Mouse (Mus musculus) limb, embryonic 12.5 days (tissue): ENCODE measurements around the gene Bmpr1a. TPM values are rescaled to one million over a fixed set of nuclear protein-coding genes. Genes with fewer than 3 reads are reported as not detected.

Experiments used
- ATAC-seq: fragments of 200-750 bp; cut with Nextera tagmentation; 2 replicates; pipeline ENCODE4 v1.8.0; 2017; ENCODE audit warnings: low read depth, moderate TSS enrichment; ENCODE audit not compliant: insufficient number of reproducible peaks, insufficient read depth, low FRiP score, low TSS enrichment
- H3K27ac ChIP-seq: fragments of 300-500 bp; sonication (generic); 2 replicates; pipeline ENCODE4 v1.5.1; 2016; ENCODE audit warnings: mild to moderate bottlenecking, moderate library complexity
- H3K27me3 ChIP-seq: fragments of 300-500 bp; sonication (generic); 2 replicates; pipeline ENCODE4 v1.6.1; 2016; ENCODE audit warnings: mild to moderate bottlenecking, moderate library complexity
- H3K36me3 ChIP-seq: fragments of 300-500 bp; sonication (generic); 2 replicates; pipeline ENCODE4 v1.6.1; 2016; ENCODE audit warnings: mild to moderate bottlenecking, moderate library complexity
- H3K4me1 ChIP-seq: fragments of 300-500 bp; sonication (generic); replicated peaks from 2 replicates; pipeline ENCODE4 v1.6.1; 2016
- H3K4me2 ChIP-seq: fragments of 300-500 bp; sonication (generic); 2 replicates; pipeline ENCODE4 v1.6.1; 2016; ENCODE audit warnings: mild to moderate bottlenecking, moderate library complexity
- H3K4me3 ChIP-seq: fragments of 300-500 bp; sonication (generic); replicated peaks from 2 replicates; pipeline ENCODE4 v1.5.1; 2016; ENCODE audit warnings: mild to moderate bottlenecking
- H3K9ac ChIP-seq: fragments of 300-500 bp; sonication (generic); replicated peaks from 2 replicates; pipeline ENCODE4 v1.6.1; 2016; ENCODE audit warnings: mild to moderate bottlenecking, moderate library complexity
- H3K9me3 ChIP-seq: fragments of 300-500 bp; sonication (generic); 2 replicates; pipeline ENCODE4 v1.6.1; 2016; ENCODE audit warnings: mild to moderate bottlenecking, moderate library complexity
- WGBS: fragments of 180-500 bp; shearing (Covaris S2); methylation state at CpG from one replicate; pipeline ENCODE4 v1.1.7; 2016; 5-methylcytosine and 5-hydroxymethylcytosine counted together
- polyA plus RNA-seq: library from polyadenylated mRNA; unstranded; fragments of >200 nt; fragmentation: Nextera tagmentation; extraction: Ambion mirVana; gene quantifications from 2 replicates; pipeline ENCODE4 v1.2.1, GENCODE M21; 2016

Gene Bmpr1a
- polyA plus RNA-seq = 67.4 and 74.3 TPM in 2 replicates

GRCm38 (mm10) chr14:34503325-34503647, at the start of gene Bmpr1a:
Bmpr1a (minus strand) TSS chr14:34503341.
- 6% methylated on average over 15 of the region's 15 CpGs for whole genome bisulfite sequencing
- peak within 1 kb of the TSS; percentile 88 for H3K4me3 ChIP-seq
- no peaks in the 10 kb centered on the region for H3K27me3 ChIP-seq
- H3K4me2 ChIP-seq = peak within 1 kb of the TSS; percentile 65
- peak within 1 kb of the TSS; percentile 99 for H3K27ac ChIP-seq
- H3K4me1 ChIP-seq = peaks cover 29% of the 10 kb centered on the region
- H3K9me3 ChIP-seq = no peaks in the 10 kb centered on the region
- ATAC-seq = no peak
- H3K36me3 ChIP-seq = no peaks in the 10 kb centered on the region
- peak within 1 kb of the TSS; percentile 99 for H3K9ac ChIP-seq

GRCm38 (mm10) chr14:34552226-34552625, 49.1 kb upstream of the Bmpr1a start:
- Histone ChIP-seq H3K9ac (no peak overlapping the region), H3K36me3 (no peaks in the 10 kb centered on the region), H3K27me3 (peaks cover 15% of the 10 kb centered on the region), H3K4me1 (peaks cover 3% of the 10 kb centered on the region), H3K4me3 (no peak overlapping the region), H3K4me2 (no peak overlapping the region), H3K9me3 (no peaks in the 10 kb centered on the region), H3K27ac (no peak overlapping the region)
- ATAC-seq = no peak
- 86% methylated on average over 5 of the region's 5 CpGs for WGBS

GRCm38 (mm10) chr14:34549004-34549671, 46.0 kb upstream of the Bmpr1a start:
- Histone ChIP-seq H3K9me3 (no peaks in the 10 kb centered on the region), H3K4me2 (peak overlapping the region; percentile 80), H3K27ac (peak overlapping the region; percentile 88), H3K9ac (peak overlapping the region; percentile 83), H3K36me3 (no peaks in the 10 kb centered on the region), H3K4me3 (peak overlapping the region; percentile 76), H3K4me1 (peaks cover 3% of the 10 kb centered on the region), H3K27me3 (peaks cover 20% of the 10 kb centered on the region)
- 1% methylated on average over 54 of the region's 55 CpGs for WGBS
- peak; percentile 90 for ATAC-seq

- H3K4me2 ChIP-seq = peak overlapping the region; percentile 80
- H3K27ac ChIP-seq = peak overlapping the region; percentile 88
- H3K36me3 ChIP-seq = no peaks in the 10 kb centered on the region
- H3K27me3 ChIP-seq = peaks cover 14% of the 10 kb centered on the region
- under 1% methylated on average over 27 of the region's 27 CpGs for WGBS
- H3K4me1 ChIP-seq = peaks cover 3% of the 10 kb centered on the region
- peak overlapping the region; percentile 76 for H3K4me3 ChIP-seq
- H3K9me3 ChIP-seq = no peaks in the 10 kb centered on the region
- peak overlapping the region; percentile 83 for H3K9ac ChIP-seq
- peak; percentile 45 for ATAC-seq
Measured at GRCm38 (mm10) chr14:34548391-34549001, 45.4 kb upstream of the Bmpr1a start.

- Histone ChIP-seq H3K9ac (no peak overlapping the region), H3K36me3 (no peaks in the 10 kb centered on the region), H3K9me3 (no peaks in the 10 kb centered on the region), H3K27me3 (0 out of 2 replicates have a peak, but pooled peaks cover 10% of the 10 kb centered on the region), H3K4me2 (no peak overlapping the region), H3K4me1 (peaks cover 11% of the 10 kb centered on the region), H3K27ac (no peak overlapping the region), H3K4me3 (no peak overlapping the region)
- 83% methylated on average over 2 of the region's 2 CpGs for WGBS
- ATAC-seq = no peak
Measured at GRCm38 (mm10) chr14:34544545-34544944, 41.4 kb upstream of the Bmpr1a start.

- 86% methylated on average over 6 of the region's 6 CpGs for WGBS
Measured at GRCm38 (mm10) chr14:34544001-34544400, 40.9 kb upstream of the Bmpr1a start.

GRCm38 (mm10) chr14:34543596-34543995, 40.5 kb upstream of the Bmpr1a start:
- no peak overlapping the region for H3K4me2 ChIP-seq
- WGBS = 87% methylated on average over 6 of the region's 6 CpGs
- no peak for ATAC-seq
- 0 out of 2 replicates have a peak, but pooled peaks cover 10% of the 10 kb centered on the region for H3K27me3 ChIP-seq
- H3K9me3 ChIP-seq = no peaks in the 10 kb centered on the region
- no peak overlapping the region for H3K4me3 ChIP-seq
- no peak overlapping the region for H3K9ac ChIP-seq
- H3K27ac ChIP-seq = no peak overlapping the region
- peaks cover 11% of the 10 kb centered on the region for H3K4me1 ChIP-seq
- no peaks in the 10 kb centered on the region for H3K36me3 ChIP-seq

More at GRCm38 (mm10) chr14:34544001-34544400, 40.9 kb upstream of the Bmpr1a start:
- ATAC-seq = no peak
- Histone ChIP-seq H3K9me3 (no peaks in the 10 kb centered on the region), H3K27me3 (0 out of 2 replicates have a peak, but pooled peaks cover 10% of the 10 kb centered on the region), H3K9ac (no peak overlapping the region), H3K27ac (no peak overlapping the region), H3K36me3 (no peaks in the 10 kb centered on the region), H3K4me2 (no peak overlapping the region), H3K4me3 (no peak overlapping the region), H3K4me1 (peaks cover 11% of the 10 kb centered on the region)

GRCm38 (mm10) chr14:34541896-34542295, 38.8 kb upstream of the Bmpr1a start:
- Histone ChIP-seq H3K27ac (no peak overlapping the region), H3K9ac (no peak overlapping the region), H3K9me3 (no peaks in the 10 kb centered on the region), H3K4me3 (no peak overlapping the region), H3K36me3 (no peaks in the 10 kb centered on the region), H3K4me2 (no peak overlapping the region), H3K27me3 (0 out of 2 replicates have a peak, but pooled peaks cover 5% of the 10 kb centered on the region), H3K4me1 (peaks cover 8% of the 10 kb centered on the region; the same call in 1 of the 2 replicates)
- WGBS = 91% methylated on average over 5 of the region's 5 CpGs
- ATAC-seq = no peak

GRCm38 (mm10) chr14:34540685-34541162, 37.6 kb upstream of the Bmpr1a start:
- H3K4me3 ChIP-seq = no peak overlapping the region
- H3K27me3 ChIP-seq = 0 out of 2 replicates have a peak, but pooled peaks cover 2% of the 10 kb centered on the region
- no peak overlapping the region for H3K9ac ChIP-seq
- H3K27ac ChIP-seq = peak overlapping the region; percentile 66; the same call in 1 of the 2 replicates
- no peaks in the 10 kb centered on the region for H3K9me3 ChIP-seq
- ATAC-seq = peak; percentile 45; the same call in 1 of the 2 replicates
- no peaks in the 10 kb centered on the region for H3K36me3 ChIP-seq
- WGBS = 11% methylated on average over 17 of the region's 17 CpGs
- H3K4me2 ChIP-seq = peak overlapping the region; percentile 23; the same call in 1 of the 2 replicates
- H3K4me1 ChIP-seq = peaks cover 8% of the 10 kb centered on the region; the same call in 1 of the 2 replicates

GRCm38 (mm10) chr14:34535883-34536282, 32.7 kb upstream of the Bmpr1a start:
- H3K4me3 ChIP-seq = no peak overlapping the region
- no peaks in the 10 kb centered on the region for H3K9me3 ChIP-seq
- H3K4me2 ChIP-seq = no peak overlapping the region
- peaks cover 6% of the 10 kb centered on the region; the same call in 1 of the 2 replicates for H3K4me1 ChIP-seq
- H3K27me3 ChIP-seq = no peaks in the 10 kb centered on the region
- WGBS = 69% methylated on average over 4 of the region's 4 CpGs
- no peak overlapping the region for H3K9ac ChIP-seq
- no peaks in the 10 kb centered on the region for H3K36me3 ChIP-seq
- H3K27ac ChIP-seq = no peak overlapping the region
- ATAC-seq = no peak

GRCm38 (mm10) chr14:34533537-34533936, 30.4 kb upstream of the Bmpr1a start:
- Histone ChIP-seq H3K9me3 (peaks cover 4% of the 10 kb centered on the region; the same call in 1 of the 2 replicates), H3K36me3 (no peaks in the 10 kb centered on the region), H3K27ac (no peak overlapping the region), H3K27me3 (no peaks in the 10 kb centered on the region), H3K4me3 (no peak overlapping the region), H3K4me1 (no peaks in the 10 kb centered on the region), H3K4me2 (no peak overlapping the region), H3K9ac (no peak overlapping the region)
- WGBS = 96% methylated on average over 5 of the region's 5 CpGs
- no peak for ATAC-seq
